Mouse (Mus musculus) heart, embryonic 12.5 days (tissue): ENCODE measurements around the gene Cxcr2. TPM values are rescaled to one million over a fixed set of nuclear protein-coding genes. Genes with fewer than 3 reads are reported as not detected.

Experiments
- ATAC-seq: fragments of 200-750 bp; cut with Nextera tagmentation; 2 replicates; pipeline ENCODE4 v1.8.0; 2017; ENCODE audit warnings: moderate TSS enrichment, moderate library complexity; ENCODE audit not compliant: insufficient number of reproducible peaks, low FRiP score
- H3K27ac ChIP-seq: fragments of 300-500 bp; sonication (generic); 2 replicates; pipeline ENCODE4 v1.5.1; 2016; ENCODE audit warnings: mild to moderate bottlenecking, moderate library complexity; ENCODE audit not compliant: poor library complexity, severe bottlenecking
- H3K27me3 ChIP-seq: fragments of 300-500 bp; sonication (generic); replicated peaks from 2 replicates; pipeline ENCODE4 v1.6.1; 2016; ENCODE audit warnings: mild to moderate bottlenecking, moderate library complexity
- H3K36me3 ChIP-seq: fragments of 300-500 bp; sonication (generic); 2 replicates; pipeline ENCODE4 v1.6.1; 2016; ENCODE audit warnings: mild to moderate bottlenecking, moderate library complexity
- H3K4me1 ChIP-seq: fragments of 300-500 bp; sonication (generic); replicated peaks from 2 replicates; pipeline ENCODE4 v1.6.1; 2016; ENCODE audit warnings: mild to moderate bottlenecking
- H3K4me2 ChIP-seq: fragments of 300-500 bp; sonication (generic); 2 replicates; pipeline ENCODE4 v1.6.1; 2016; ENCODE audit warnings: mild to moderate bottlenecking, moderate library complexity
- H3K4me3 ChIP-seq: fragments of 300-500 bp; sonication (generic); 2 replicates; pipeline ENCODE4 v1.5.1; 2016; ENCODE audit warnings: mild to moderate bottlenecking
- H3K9ac ChIP-seq: fragments of 300-500 bp; sonication (generic); 2 replicates; pipeline ENCODE4 v1.6.1; 2016; ENCODE audit warnings: mild to moderate bottlenecking, moderate library complexity
- H3K9me3 ChIP-seq: fragments of 300-500 bp; sonication (generic); replicated peaks from 2 replicates; pipeline ENCODE4 v1.6.1; 2016; ENCODE audit warnings: mild to moderate bottlenecking, moderate library complexity
- WGBS: fragments of 180-500 bp; shearing (Covaris S2); methylation state at CpG from one replicate; pipeline ENCODE4 v1.1.7; 2016; 5-methylcytosine and 5-hydroxymethylcytosine counted together
- polyA plus RNA-seq: library from polyadenylated mRNA; unstranded; fragments of >200 nt; fragmentation: Nextera tagmentation; extraction: Ambion mirVana; gene quantifications from 2 replicates; pipeline ENCODE4 v1.2.1, GENCODE M21; 2016

Gene Cxcr2
- polyA plus RNA-seq, 1 experiment from 2014 or later: 0.11 TPM

- no peak for ATAC-seq
Observed at GRCm38 (mm10) chr1:74178618-74179017, 24.8 kb downstream of the Cxcr2 start.

GRCm38 (mm10) chr1:74179624-74180408 is 26.0 kb downstream of the Cxcr2 start:
- peak; percentile 79 for ATAC-seq
- no peaks in the 10 kb centered on the region for H3K36me3 ChIP-seq
- no peak overlapping the region for H3K9ac ChIP-seq
- no peak overlapping the region for H3K4me2 ChIP-seq
- 29% methylated on average over 9 of the region's 9 CpGs for WGBS
- H3K4me1 ChIP-seq: peaks cover 24% of the 10 kb centered on the region
- no peak overlapping the region for H3K4me3 ChIP-seq
- no peaks in the 10 kb centered on the region for H3K9me3 ChIP-seq
- H3K27me3 ChIP-seq: no peaks in the 10 kb centered on the region
- peak overlapping the region; percentile 46 for H3K27ac ChIP-seq

More at GRCm38 (mm10) chr1:74178618-74179017, 24.8 kb downstream of the Cxcr2 start:
- WGBS: 62% methylated on average over 3 of the region's 3 CpGs
- Histone ChIP-seq H3K27ac (no peak overlapping the region), H3K9me3 (no peaks in the 10 kb centered on the region), H3K4me2 (no peak overlapping the region), H3K9ac (no peak overlapping the region), H3K27me3 (no peaks in the 10 kb centered on the region), H3K4me1 (peaks cover 24% of the 10 kb centered on the region), H3K4me3 (no peak overlapping the region), H3K36me3 (no peaks in the 10 kb centered on the region)

- H3K4me2 ChIP-seq: no peak overlapping the region
- peaks cover 24% of the 10 kb centered on the region for H3K4me1 ChIP-seq
- H3K27ac ChIP-seq: no peak overlapping the region
- H3K9ac ChIP-seq: no peak overlapping the region
- H3K9me3 ChIP-seq: no peaks in the 10 kb centered on the region
- WGBS: 56% methylated on average over 2 of the region's 2 CpGs
- no peaks in the 10 kb centered on the region for H3K36me3 ChIP-seq
- H3K4me3 ChIP-seq: no peak overlapping the region
- H3K27me3 ChIP-seq: no peaks in the 10 kb centered on the region
- no peak for ATAC-seq
Observed at GRCm38 (mm10) chr1:74181462-74181861, 27.7 kb downstream of the Cxcr2 start.

- WGBS: 57% methylated on average over 2 of the region's 2 CpGs
- no peak overlapping the region for H3K9ac ChIP-seq
- peaks cover 20% of the 10 kb centered on the region for H3K4me1 ChIP-seq
- H3K27ac ChIP-seq: no peak overlapping the region
- H3K9me3 ChIP-seq: no peaks in the 10 kb centered on the region
- no peaks in the 10 kb centered on the region for H3K36me3 ChIP-seq
- H3K27me3 ChIP-seq: no peaks in the 10 kb centered on the region
- no peak overlapping the region for H3K4me3 ChIP-seq
- ATAC-seq: no peak
- no peak overlapping the region for H3K4me2 ChIP-seq
Observed at GRCm38 (mm10) chr1:74183006-74183405, 29.2 kb downstream of the Cxcr2 start.

- no peaks in the 10 kb centered on the region for H3K36me3 ChIP-seq
- H3K4me2 ChIP-seq: no peak overlapping the region
- no peak overlapping the region for H3K27ac ChIP-seq
- WGBS: 89% methylated on average over 7 of the region's 7 CpGs
- no peak overlapping the region for H3K4me3 ChIP-seq
- ATAC-seq: no peak
- H3K27me3 ChIP-seq: no peaks in the 10 kb centered on the region
- H3K4me1 ChIP-seq: no peaks in the 10 kb centered on the region
- H3K9ac ChIP-seq: no peak overlapping the region
- no peaks in the 10 kb centered on the region for H3K9me3 ChIP-seq
Observed at GRCm38 (mm10) chr1:74190471-74190870, 36.7 kb downstream of the Cxcr2 start.

- no peak for ATAC-seq
- Histone ChIP-seq H3K4me1 (no peaks in the 10 kb centered on the region), H3K36me3 (no peaks in the 10 kb centered on the region), H3K9ac (no peak overlapping the region), H3K27ac (no peak overlapping the region), H3K9me3 (no peaks in the 10 kb centered on the region), H3K4me2 (no peak overlapping the region), H3K27me3 (no peaks in the 10 kb centered on the region), H3K4me3 (no peak overlapping the region)
- WGBS: 73% methylated on average over 2 of the region's 2 CpGs
Observed at GRCm38 (mm10) chr1:74192711-74193110, 38.9 kb downstream of the Cxcr2 start.

- Histone ChIP-seq H3K27me3 (no peaks in the 10 kb centered on the region), H3K36me3 (no peaks in the 10 kb centered on the region), H3K4me3 (no peak within 1 kb of the TSS), H3K4me2 (no peak within 1 kb of the TSS), H3K4me1 (0 out of 2 replicates have a peak, but pooled peaks cover 7% of the 10 kb centered on the region), H3K27ac (no peak within 1 kb of the TSS), H3K9ac (no peak within 1 kb of the TSS), H3K9me3 (no peaks in the 10 kb centered on the region)
- ATAC-seq: no peak
- WGBS: 78% methylated on average over 8 of the region's 8 CpGs
Observed at GRCm38 (mm10) chr1:74194445-74194844, 40.7 kb downstream of the Cxcr2 start, which contains the start of gene Cxcr1. Gene Cxcr1 (minus strand): TSS chr1:74194631.

- Histone ChIP-seq H3K4me1 (0 out of 2 replicates have a peak, but pooled peaks cover 7% of the 10 kb centered on the region), H3K27me3 (no peaks in the 10 kb centered on the region), H3K36me3 (no peaks in the 10 kb centered on the region), H3K9ac (no peak overlapping the region), H3K4me3 (no peak overlapping the region), H3K4me2 (no peak overlapping the region), H3K27ac (no peak overlapping the region), H3K9me3 (no peaks in the 10 kb centered on the region)
- ATAC-seq: no peak
- WGBS: 45% methylated on average over 7 of the region's 7 CpGs
Observed at GRCm38 (mm10) chr1:74195961-74196360, 42.2 kb downstream of the Cxcr2 start.

GRCm38 (mm10) chr1:74196621-74197419 is 43.0 kb downstream of the Cxcr2 start:
- H3K4me2 ChIP-seq: no peak overlapping the region
- H3K4me3 ChIP-seq: no peak overlapping the region
- H3K9ac ChIP-seq: no peak overlapping the region
- H3K4me1 ChIP-seq: 0 out of 2 replicates have a peak, but pooled peaks cover 7% of the 10 kb centered on the region
- no peak for ATAC-seq
- no peaks in the 10 kb centered on the region for H3K27me3 ChIP-seq
- H3K9me3 ChIP-seq: no peaks in the 10 kb centered on the region
- H3K36me3 ChIP-seq: no peaks in the 10 kb centered on the region
- 75% methylated on average over 17 of the region's 17 CpGs for WGBS
- H3K27ac ChIP-seq: no peak overlapping the region

GRCm38 (mm10) chr1:74197726-74198470 is 44.1 kb downstream of the Cxcr2 start:
- 81% methylated on average over 12 of the region's 12 CpGs for WGBS

GRCm38 (mm10) chr1:74199046-74199445 is 45.3 kb downstream of the Cxcr2 start:
- Histone ChIP-seq H3K36me3 (no peaks in the 10 kb centered on the region), H3K27ac (no peak overlapping the region), H3K4me3 (no peak overlapping the region), H3K9ac (no peak overlapping the region), H3K4me1 (0 out of 2 replicates have a peak, but pooled peaks cover 7% of the 10 kb centered on the region), H3K4me2 (no peak overlapping the region), H3K27me3 (no peaks in the 10 kb centered on the region), H3K9me3 (no peaks in the 10 kb centered on the region)
- WGBS: 64% methylated on average over 8 of the region's 8 CpGs
- no peak for ATAC-seq

More at GRCm38 (mm10) chr1:74197726-74198470, 44.1 kb downstream of the Cxcr2 start:
- no peak overlapping the region for H3K9ac ChIP-seq
- 0 out of 2 replicates have a peak, but pooled peaks cover 7% of the 10 kb centered on the region for H3K4me1 ChIP-seq
- H3K4me2 ChIP-seq: no peak overlapping the region
- no peak overlapping the region for H3K27ac ChIP-seq
- H3K27me3 ChIP-seq: no peaks in the 10 kb centered on the region
- no peaks in the 10 kb centered on the region for H3K9me3 ChIP-seq
- no peaks in the 10 kb centered on the region for H3K36me3 ChIP-seq
- no peak for ATAC-seq
- no peak overlapping the region for H3K4me3 ChIP-seq
